Mouse (Mus musculus): ENCODE results near the gene Olfr715. TPM values are rescaled to one million over a fixed set of nuclear protein-coding genes. Genes with fewer than 3 reads are reported as not detected.
"Not testable (repeated sequence)": the region's sequence is repeated elsewhere in the genome, so short reads cannot be mapped to it uniquely, and the experiment has no call there.

Olfr715 gene
- total RNA-seq (2021): not detected
- long read RNA-seq, experiment 1: 0 reads
- long read RNA-seq, experiment 2: 0 reads

GRCm38 (mm10) chr7:107130983-107131382 lies at the start of gene Olfr715:
Olfr715 (minus strand) TSS chr7:107131083.
- DNase-seq (ENCODE audit: low spot score in 2 of 2): not testable (repeated sequence)

- DNase-seq (ENCODE audit: low spot score in 2 of 2): no peak
Measured at GRCm38 (mm10) chr7:107180406-107180805, 49.5 kb upstream of the Olfr715 start.

GRCm38 (mm10) chr7:107166690-107167089 lies 35.8 kb upstream of the Olfr715 start, which contains the start of gene Nlrp14:
Nlrp14 (plus strand) TSS chr7:107166990.
- no peak for DNase-seq (ENCODE audit: low spot score in 2 of 2)

- not testable (repeated sequence) for DNase-seq (ENCODE audit: low spot score in 2 of 2)
Measured at GRCm38 (mm10) chr7:107138027-107138426, 7.1 kb upstream of the Olfr715 start, which contains the start of gene Olfr716. Olfr716 (plus strand) TSS chr7:107138327.

- DNase-seq (ENCODE audit: low spot score in 2 of 2): not testable (repeated sequence)
Measured at GRCm38 (mm10) chr7:107110269-107110668, 20.6 kb downstream of the Olfr715 start, which contains the start of gene Olfr715b. Olfr715b (minus strand) TSS chr7:107110369.

GRCm38 (mm10) chr7:107092920-107093319 lies 38.0 kb downstream of the Olfr715 start, which contains the start of gene Olfr17:
Olfr17 (plus strand) TSS chr7:107093220.
- no peak for DNase-seq (ENCODE audit: low spot score in 2 of 2)

Other genes with a start within 250 kb of the Olfr715 start
- gene Olfr706, start 242.9 kb downstream of the Olfr715 start, total RNA-seq (2021): not detected
- gene Olfr707, start 229.8 kb downstream of the Olfr715 start, total RNA-seq (2021): not detected
- not detected for gene Olfr1532-ps1, start 223.1 kb downstream of the Olfr715 start, total RNA-seq (2021)
- gene Olfr709-ps1, start 198.9 kb downstream of the Olfr715 start, total RNA-seq (2021): not detected
- not detected for gene Olfr710, start 182.8 kb downstream of the Olfr715 start, total RNA-seq (2021)
- gene Olfr6, start 167.1 kb downstream of the Olfr715 start, total RNA-seq (2021): not detected
- gene Olfr711, start 155.6 kb downstream of the Olfr715 start, total RNA-seq (2021): not detected
- not detected for gene Olfr2, start 125.0 kb downstream of the Olfr715 start, total RNA-seq (2021)
- not detected for gene Olfr713, start 99.9 kb downstream of the Olfr715 start, total RNA-seq (2021)
- gene Olfr714, start 60.1 kb downstream of the Olfr715 start, total RNA-seq (2021): not detected
- gene Olfr17, start 37.9 kb downstream of the Olfr715 start, total RNA-seq (2021): not detected
- not detected for gene Olfr715b, start 20.7 kb downstream of the Olfr715 start, total RNA-seq (2021)
- not detected for gene Olfr716, start 7.2 kb upstream of the Olfr715 start, total RNA-seq (2021)
- gene Nlrp14, start 35.9 kb upstream of the Olfr715 start, total RNA-seq (2021): not detected
- gene Rbmxl2, start 78.4 kb upstream of the Olfr715 start, total RNA-seq (2021): not detected
- gene Syt9, start 239.6 kb upstream of the Olfr715 start, total RNA-seq (2021): 1 to 10 TPM; 3.2 to 3.3 TPM